Mouse (Mus musculus) splenic B cell, adult 2 months (primary cell): ENCODE measurements around the gene Rps8.
"Not testable (repeated sequence)": the region's sequence is repeated elsewhere in the genome, so short reads cannot be mapped to it uniquely, and the experiment has no call there.

ENCODE experiments used
- DNase-seq: peaks from one replicate; pipeline ENCODE4 v3.0.0-alpha.2; 2011; ENCODE audit warnings: low read depth, low spot score
- H3K27me3 ChIP-seq: 2 replicates; pipeline ENCODE4 v1.6.1; 2012; ENCODE audit warnings: mild to moderate bottlenecking, low read length, moderate library complexity, mixed read lengths; ENCODE audit not compliant: control insufficient read depth, poor library complexity, insufficient read depth, severe bottlenecking
- H3K36me3 ChIP-seq: 2 replicates; pipeline ENCODE4 v1.6.1; 2012; ENCODE audit warnings: mild to moderate bottlenecking, low read length, moderate library complexity, mixed read lengths; ENCODE audit not compliant: control insufficient read depth, poor library complexity, insufficient read depth, severe bottlenecking

Gene Rps8

DNA sequence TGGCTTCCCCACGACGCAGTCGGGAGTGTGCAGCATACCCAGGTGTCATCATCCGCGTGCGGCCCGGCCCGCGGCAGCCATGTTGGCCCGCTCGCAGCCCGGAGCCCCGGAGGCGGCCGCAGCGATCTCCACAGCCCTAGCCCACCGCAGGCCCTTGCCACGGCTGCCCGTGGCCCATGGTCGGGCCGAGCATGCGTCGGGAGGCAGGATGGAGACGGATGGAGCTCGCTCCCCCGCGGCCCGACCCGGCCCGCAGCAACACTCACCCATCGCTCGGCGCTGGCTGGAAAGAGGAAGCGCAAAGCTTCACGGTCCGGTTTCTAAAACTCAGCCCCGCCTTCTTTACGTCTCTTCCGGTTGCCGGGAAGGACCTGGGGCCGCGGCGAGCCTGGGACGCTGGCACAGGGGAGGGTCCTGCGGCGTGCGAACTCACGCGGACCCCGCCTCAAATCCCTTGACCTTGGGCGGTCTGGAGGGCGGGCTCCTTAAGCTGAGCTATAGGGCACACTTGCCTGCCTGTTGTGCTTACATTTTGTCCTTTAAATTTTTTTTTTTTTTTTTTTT, at the start of gene Rps8:
TSS of gene Rps8 (minus strand) at position 452 of the 564 bp plus-strand sequence.
- Histone ChIP-seq H3K36me3 (peaks cover 17% of the 10 kb centered on the region), H3K27me3 (no peaks in the 10 kb centered on the region)
- peak; percentile 87 for DNase-seq

DNA sequence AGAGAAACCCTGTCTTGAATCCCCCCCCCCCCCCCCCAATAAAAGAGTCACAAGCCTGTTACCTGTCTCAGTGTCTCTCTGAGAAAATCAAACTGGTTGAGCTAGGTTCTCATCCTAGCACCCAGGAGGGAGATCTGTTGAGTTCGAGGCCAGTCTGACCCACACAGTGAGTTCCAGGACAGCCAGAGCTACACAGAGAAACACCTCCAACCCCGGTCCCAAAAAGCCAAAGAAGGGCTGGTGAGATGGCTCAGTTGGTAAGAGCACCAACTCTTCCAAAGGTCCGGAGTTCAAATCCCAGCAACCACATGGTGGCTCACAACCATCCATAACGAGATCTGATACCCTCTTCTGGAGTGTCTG, 46.9 kb upstream of the Rps8 start:
- Histone ChIP-seq H3K27me3 (no peaks in the 10 kb centered on the region), H3K36me3 (no peaks in the 10 kb centered on the region)
- peak; percentile 18 for DNase-seq

DNA sequence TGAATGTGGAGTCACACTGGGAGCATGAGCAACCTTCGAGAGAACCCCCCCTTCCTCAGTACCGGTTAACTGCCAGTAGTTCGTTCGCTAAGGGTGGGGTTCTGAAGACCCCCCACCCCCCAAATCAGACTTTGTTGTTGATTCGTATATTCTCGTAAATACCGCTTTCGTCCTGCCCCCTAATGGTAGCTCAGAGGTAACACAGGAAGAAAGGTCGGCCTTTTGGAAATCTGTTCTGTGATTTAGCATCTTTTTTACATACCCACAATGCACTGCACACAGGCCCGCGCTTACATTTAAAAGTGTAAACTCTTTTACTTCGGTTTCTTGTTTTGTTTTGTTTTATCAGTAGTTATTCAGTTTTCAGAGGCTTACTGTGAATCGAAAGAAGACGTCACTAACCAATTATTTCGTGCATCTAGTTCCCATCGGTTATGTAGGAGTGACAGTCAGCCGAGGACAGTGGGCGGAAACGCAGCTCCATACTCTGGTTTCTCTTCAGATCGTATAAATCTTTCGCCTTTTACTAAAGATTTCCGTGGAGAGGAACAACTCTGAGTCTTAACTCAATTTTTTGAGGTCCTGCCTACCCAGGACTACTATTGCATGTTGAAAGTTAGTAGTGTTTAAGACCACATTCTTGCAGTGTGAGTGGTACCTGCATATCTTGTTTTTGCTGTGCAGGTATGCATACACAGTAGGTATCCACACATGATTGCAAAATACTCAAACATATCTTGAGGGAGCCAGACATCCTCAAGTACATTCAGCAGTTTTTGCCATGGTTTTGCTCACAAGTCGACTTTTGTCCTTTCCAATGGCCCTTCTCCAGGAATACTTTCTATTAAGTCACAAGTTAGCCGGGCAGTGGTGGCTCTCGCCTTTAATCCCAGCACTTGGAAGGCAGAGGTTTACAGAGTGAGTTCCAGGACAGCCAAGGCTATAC, 46.3 kb upstream of the Rps8 start:
- H3K36me3 ChIP-seq: no peaks in the 10 kb centered on the region
- no peaks in the 10 kb centered on the region for H3K27me3 ChIP-seq
- peak; percentile 89 for DNase-seq

DNA sequence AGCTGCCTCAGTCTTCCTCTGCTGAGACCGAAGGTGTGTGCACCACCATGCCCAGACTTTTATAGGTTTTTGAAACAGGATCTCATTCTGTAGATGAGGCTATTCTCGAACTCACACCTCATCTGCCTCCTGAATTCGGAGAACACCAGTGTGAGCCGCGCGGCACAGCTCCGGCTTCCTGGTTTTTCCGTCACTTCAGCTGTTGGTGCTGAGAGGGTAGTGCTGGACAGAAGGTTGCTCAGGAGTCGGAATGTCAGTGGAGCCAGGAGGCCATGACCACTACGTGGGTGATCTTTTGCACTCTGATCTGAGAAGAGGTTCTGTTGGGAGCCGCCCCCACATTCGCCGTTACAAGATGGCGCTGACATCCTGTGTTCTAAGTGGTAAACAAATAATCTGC, 35.8 kb upstream of the Rps8 start:
- Histone ChIP-seq H3K27me3 (no peaks in the 10 kb centered on the region), H3K36me3 (no peaks in the 10 kb centered on the region)
- no peak for DNase-seq

- Histone ChIP-seq H3K36me3 (no peaks in the 10 kb centered on the region), H3K27me3 (no peaks in the 10 kb centered on the region)
- no peak for DNase-seq
These were observed 34.6 kb upstream of the Rps8 start for GRCm38 (mm10) chr4:117190660-117191059.

- no peaks in the 10 kb centered on the region for H3K27me3 ChIP-seq
- no peaks in the 10 kb centered on the region for H3K36me3 ChIP-seq
These were observed 34.0 kb upstream of the Rps8 start for GRCm38 (mm10) chr4:117189856-117190543.

GRCm38 (mm10) chr4:117189382-117189855, 33.4 kb upstream of the Rps8 start:
- DNase-seq: peak; percentile 93
- H3K27me3 ChIP-seq: no peaks in the 10 kb centered on the region
- H3K36me3 ChIP-seq: no peaks in the 10 kb centered on the region

More at GRCm38 (mm10) chr4:117189856-117190543, 34.0 kb upstream of the Rps8 start:
- DNase-seq: peak; percentile 82

- H3K27me3 ChIP-seq: no peaks in the 10 kb centered on the region
- no peak for DNase-seq
These were observed 32.9 kb upstream of the Rps8 start for GRCm38 (mm10) chr4:117188969-117189368.

GRCm38 (mm10) chr4:117182759-117183096, 26.7 kb upstream of the Rps8 start:
- H3K36me3 ChIP-seq, H3K27me3 ChIP-seq, DNase-seq: not testable (repeated sequence)

More at GRCm38 (mm10) chr4:117188969-117189368, 32.9 kb upstream of the Rps8 start:
- no peaks in the 10 kb centered on the region for H3K36me3 ChIP-seq

GRCm38 (mm10) chr4:117181863-117182758, 26.1 kb upstream of the Rps8 start, which contains the start of gene Kif2c:
TSS of gene Kif2c (minus strand) at chr4:117182639.
- no peaks in the 10 kb centered on the region for H3K36me3 ChIP-seq
- DNase-seq: peak; percentile 94
- no peaks in the 10 kb centered on the region for H3K27me3 ChIP-seq

- Histone ChIP-seq H3K36me3 (no peaks in the 10 kb centered on the region), H3K27me3 (no peaks in the 10 kb centered on the region)
- no peak for DNase-seq
These were observed 13.9 kb upstream of the Rps8 start for GRCm38 (mm10) chr4:117169936-117170335.

- Histone ChIP-seq H3K27me3 (no peaks in the 10 kb centered on the region), H3K36me3 (no peaks in the 10 kb centered on the region)
- DNase-seq: no peak
These were observed 5.1 kb upstream of the Rps8 start for GRCm38 (mm10) chr4:117161183-117161582.

DNA sequence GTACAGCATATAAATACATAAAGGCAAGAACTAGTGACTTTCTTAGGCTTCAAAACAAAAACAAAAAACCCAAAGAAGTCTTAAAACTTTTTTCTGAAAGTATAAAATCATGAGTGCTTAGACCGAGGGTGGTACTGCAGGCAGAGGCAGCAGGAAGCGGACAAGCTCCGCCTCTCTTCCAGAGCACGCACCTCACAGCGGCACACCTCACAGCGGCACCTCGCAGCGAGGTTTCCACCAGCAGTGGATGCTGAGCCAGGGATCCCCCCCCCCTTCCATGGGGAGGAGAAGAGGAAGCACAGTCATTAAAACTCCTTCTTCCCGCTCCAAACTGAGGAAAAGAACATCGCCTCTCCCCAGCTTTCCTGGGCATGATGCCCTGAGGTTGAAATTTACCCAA, 3.6 kb upstream of the Rps8 start:
- Histone ChIP-seq H3K27me3 (no peaks in the 10 kb centered on the region), H3K36me3 (no peaks in the 10 kb centered on the region)
- no peak for DNase-seq

- no peaks in the 10 kb centered on the region for H3K27me3 ChIP-seq
- H3K36me3 ChIP-seq: peaks cover 16% of the 10 kb centered on the region
- no peak for DNase-seq
These were observed 329 bp upstream of the Rps8 start for GRCm38 (mm10) chr4:117156372-117156771.
